Mouse (Mus musculus) C2C12 (cell line): Measurements from ENCODE around the gene Ccdc107.

Source experiments
- CEBPB ChIP-seq: IDR thresholded peaks from one replicate; pipeline ENCODE4 v1.6.1; 2011; ENCODE audit warnings: low read depth, mild to moderate bottlenecking, control low read depth, moderate library complexity
- CTCF ChIP-seq: IDR thresholded peaks from one replicate; pipeline ENCODE4 v1.5.1; 2011; ENCODE audit not compliant: control insufficient read depth, insufficient read depth, insufficient read length
- FOSL1 ChIP-seq: IDR thresholded peaks from one replicate; pipeline ENCODE4 v1.8.0; 2011; ENCODE audit warnings: mild to moderate bottlenecking, low read length; ENCODE audit not compliant: poor library complexity, insufficient read depth, severe bottlenecking
- MAX ChIP-seq: IDR thresholded peaks from one replicate; pipeline ENCODE4 v1.6.1; 2011; ENCODE audit warnings: mild to moderate bottlenecking, control low read depth
- MYOD1 ChIP-seq: IDR thresholded peaks from one replicate; pipeline ENCODE4 v1.6.1; 2011; ENCODE audit warnings: low read depth; ENCODE audit not compliant: control insufficient read depth, insufficient read length
- USF1 ChIP-seq: IDR thresholded peaks from one replicate; pipeline ENCODE4 v1.6.1; 2011; ENCODE audit warnings: low read depth, mild to moderate bottlenecking, control low read depth, moderate library complexity

- TF ChIP-seq CTCF (peak; percentile 44), CEBPB (no peak), USF1 (no peak), MYOD1 (no peak), FOSL1 (no peak), MAX (no peak)
Observed at GRCm38 (mm10) chr4:43530581-43530980, 37.9 kb downstream of the Ccdc107 start.
